Mouse (Mus musculus) olfactory bulb, adult 2 months (tissue): ENCODE data around the gene Axin1.

Experiments used
- CTCF ChIP-seq: fragments of 200-500 bp; IDR thresholded peaks from 2 replicates; pipeline ENCODE4 v1.5.1; 2012; ENCODE audit warnings: low read depth, mild to moderate bottlenecking, low read length, moderate library complexity; ENCODE audit not compliant: insufficient read depth
- POLR2A ChIP-seq: fragments of 200-500 bp; IDR thresholded peaks from 2 replicates; pipeline ENCODE4 v1.6.1; 2012; ENCODE audit warnings: mild to moderate bottlenecking, low read depth, low read length, moderate library complexity; ENCODE audit not compliant: insufficient read depth

GRCm38 (mm10) chr17:26111722-26112121 lies 26.8 kb upstream of the Axin1 start:
- TF ChIP-seq CTCF: no peak
- TF ChIP-seq POLR2A: no peak
